Mouse (Mus musculus) embryonic facial prominence, embryonic 10.5 days (tissue): Measurements from ENCODE around the gene Irf2bp2. TPM values are rescaled to one million over a fixed set of nuclear protein-coding genes. Genes with fewer than 3 reads are reported as not detected.
A peak's percentile ranks its signal among the peaks of the same experiment; 100 is the strongest.

ENCODE experiments used
- DNase-seq: peaks from one replicate; pipeline ENCODE4 v3.0.0-alpha.2; 2017; ENCODE audit warnings: low spot score
- H3K27ac ChIP-seq: fragments of 300-500 bp; sonication (generic); replicated peaks from 2 replicates; pipeline ENCODE4 v1.5.1; 2016; ENCODE audit warnings: mild to moderate bottlenecking
- H3K27me3 ChIP-seq: fragments of 300-500 bp; sonication (generic); replicated peaks from 2 replicates; pipeline ENCODE4 v1.6.1; 2016; ENCODE audit warnings: low read depth, mild to moderate bottlenecking; ENCODE audit not compliant: poor library complexity, severe bottlenecking
- H3K36me3 ChIP-seq: fragments of 300-500 bp; sonication (generic); replicated peaks from 2 replicates; pipeline ENCODE4 v1.6.1; 2016; ENCODE audit warnings: mild to moderate bottlenecking, moderate library complexity
- H3K4me1 ChIP-seq: fragments of 300-500 bp; sonication (generic); 2 replicates; pipeline ENCODE4 v1.6.1; 2016
- H3K4me3 ChIP-seq: fragments of 300-500 bp; sonication (generic); 2 replicates; pipeline ENCODE4 v1.5.1; 2016; ENCODE audit warnings: mild to moderate bottlenecking, moderate library complexity
- H3K9me3 ChIP-seq: fragments of 300-500 bp; sonication (generic); 2 replicates; pipeline ENCODE4 v1.6.1; 2016; ENCODE audit warnings: mild to moderate bottlenecking
- WGBS: fragments of 180-500 bp; shearing (Covaris S2); methylation state at CpG from one replicate; pipeline ENCODE4 v1.1.7; 2016; 5-methylcytosine and 5-hydroxymethylcytosine counted together
- polyA plus RNA-seq: library from polyadenylated mRNA; unstranded; fragments of >200 nt; fragmentation: Nextera tagmentation; extraction: Ambion mirVana; gene quantifications from 2 replicates; pipeline ENCODE4 v1.2.1, GENCODE M21; 2016

Irf2bp2 gene
- polyA plus RNA-seq, 1 experiment from 2014 or later = 5.4 TPM

DNA sequence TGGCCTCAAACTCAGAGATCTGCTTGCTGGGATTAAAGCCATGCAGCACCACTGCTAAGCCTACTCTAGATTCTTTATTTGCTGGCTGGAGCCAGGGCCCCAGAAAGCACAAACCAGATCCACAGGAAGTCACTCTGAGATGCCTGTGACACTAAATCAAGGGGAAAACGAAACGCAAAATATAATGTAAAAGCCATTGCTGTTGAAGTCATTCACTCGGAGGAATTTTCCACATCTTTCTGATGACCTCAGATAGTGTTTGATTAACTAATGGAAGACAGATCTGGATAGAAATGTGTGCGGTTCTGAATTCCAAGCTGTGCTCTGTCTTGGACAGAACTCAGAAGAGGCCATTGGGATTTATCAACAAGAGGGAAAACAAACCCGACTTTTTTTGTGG lies 22.9 kb upstream of the Irf2bp2 start:
- no peak for DNase-seq
- Histone ChIP-seq H3K36me3 (no peaks in the 10 kb centered on the region), H3K27me3 (0 out of 2 replicates have a peak, but pooled peaks cover 5% of the 10 kb centered on the region), H3K4me3 (no peak overlapping the region), H3K9me3 (no peaks in the 10 kb centered on the region), H3K27ac (no peak overlapping the region), H3K4me1 (peaks cover 23% of the 10 kb centered on the region)
- 79% methylated on average over 5 of the region's 5 CpGs for WGBS

DNA sequence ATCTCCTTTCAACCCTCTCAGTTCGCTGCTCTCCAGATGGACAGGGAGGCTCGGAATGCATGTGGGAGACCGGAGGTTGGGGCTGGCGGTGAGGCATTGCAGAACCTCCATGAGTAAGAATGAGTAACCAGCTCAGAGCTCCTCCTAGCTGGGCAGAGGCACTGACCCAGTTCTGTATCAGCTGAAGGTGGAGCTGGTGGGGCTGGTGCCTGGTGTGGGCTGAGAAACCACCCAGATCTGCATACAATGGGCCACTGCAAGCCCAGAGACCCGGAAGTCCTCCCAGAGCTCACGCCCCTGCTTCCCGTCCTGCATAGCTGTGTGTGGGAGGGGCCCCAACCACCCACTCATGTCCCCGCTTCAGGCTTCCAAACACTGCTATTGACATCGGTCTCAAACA lies 22.0 kb upstream of the Irf2bp2 start:
- 0 out of 2 replicates have a peak, but pooled peaks cover 5% of the 10 kb centered on the region for H3K27me3 ChIP-seq
- H3K4me1 ChIP-seq = peaks cover 33% of the 10 kb centered on the region
- WGBS = 73% methylated on average over 9 of the region's 9 CpGs
- no peak for DNase-seq
- H3K4me3 ChIP-seq = no peak overlapping the region
- H3K27ac ChIP-seq = peak overlapping the region; percentile 37
- H3K36me3 ChIP-seq = no peaks in the 10 kb centered on the region
- no peaks in the 10 kb centered on the region for H3K9me3 ChIP-seq

DNA sequence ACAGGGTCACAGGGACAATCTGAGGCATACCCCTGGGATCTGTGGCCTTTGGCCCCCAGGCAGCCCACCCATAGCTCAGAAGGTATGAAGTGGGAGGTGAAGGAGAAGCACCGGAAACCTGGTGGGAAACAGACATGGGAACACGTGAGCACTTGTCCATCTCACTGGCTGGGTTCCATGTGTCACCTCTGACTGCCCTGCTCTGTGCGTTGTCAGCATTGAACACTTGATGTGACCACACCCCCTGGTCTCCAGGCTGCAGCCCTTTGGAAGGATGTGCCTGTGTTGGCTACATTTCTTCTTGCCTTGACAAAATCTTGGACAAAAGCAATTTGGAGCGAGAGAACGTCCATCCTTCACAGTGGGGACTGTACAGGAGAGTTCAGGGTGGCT lies 20.9 kb upstream of the Irf2bp2 start:
- H3K27me3 ChIP-seq = 0 out of 2 replicates have a peak, but pooled peaks cover 5% of the 10 kb centered on the region
- no peaks in the 10 kb centered on the region for H3K36me3 ChIP-seq
- no peak for DNase-seq
- no peaks in the 10 kb centered on the region for H3K9me3 ChIP-seq
- H3K4me1 ChIP-seq = peaks cover 39% of the 10 kb centered on the region
- 87% methylated on average over 5 of the region's 5 CpGs for WGBS
- H3K4me3 ChIP-seq = no peak overlapping the region
- peak overlapping the region; percentile 44; the same call in 1 of the 2 replicates for H3K27ac ChIP-seq

DNA sequence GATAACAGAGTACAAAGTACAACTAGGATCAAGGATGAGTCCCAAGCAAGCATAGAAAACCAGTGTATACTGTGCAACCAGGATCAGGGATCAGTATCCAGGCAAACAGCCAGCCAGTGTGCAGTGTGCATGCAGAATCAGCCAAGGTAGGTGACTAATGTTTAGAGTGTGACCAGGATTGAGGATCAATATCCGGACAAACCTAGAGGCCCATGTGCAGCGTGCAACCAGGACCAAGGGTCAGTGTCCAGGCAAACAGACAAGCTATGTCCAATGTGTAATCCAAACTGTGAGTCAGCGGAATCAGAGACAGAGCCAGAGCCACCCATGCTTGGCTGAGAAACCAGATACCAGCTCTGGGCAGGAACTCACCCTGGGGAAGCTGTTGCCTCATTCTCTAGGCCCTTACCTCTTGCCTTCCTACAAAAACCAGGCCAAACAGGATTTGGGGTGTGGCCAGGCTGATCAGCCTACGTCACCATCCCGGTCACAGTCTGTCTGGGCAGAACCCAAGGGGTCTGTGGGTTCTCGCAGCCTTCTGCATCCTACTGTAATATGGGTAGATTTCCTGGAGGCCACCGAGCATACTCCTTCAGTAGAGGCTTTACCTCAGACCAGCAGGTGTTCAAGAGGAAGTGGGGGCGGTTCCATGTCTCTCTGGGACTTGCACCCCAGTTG lies 20.4 kb upstream of the Irf2bp2 start:
- Histone ChIP-seq H3K9me3 (no peaks in the 10 kb centered on the region), H3K36me3 (no peaks in the 10 kb centered on the region), H3K4me3 (no peak overlapping the region), H3K4me1 (peaks cover 39% of the 10 kb centered on the region), H3K27ac (peak overlapping the region; percentile 44; the same call in 1 of the 2 replicates), H3K27me3 (0 out of 2 replicates have a peak, but pooled peaks cover 5% of the 10 kb centered on the region)
- 88% methylated on average over 8 of the region's 8 CpGs for WGBS
- no peak for DNase-seq

DNA sequence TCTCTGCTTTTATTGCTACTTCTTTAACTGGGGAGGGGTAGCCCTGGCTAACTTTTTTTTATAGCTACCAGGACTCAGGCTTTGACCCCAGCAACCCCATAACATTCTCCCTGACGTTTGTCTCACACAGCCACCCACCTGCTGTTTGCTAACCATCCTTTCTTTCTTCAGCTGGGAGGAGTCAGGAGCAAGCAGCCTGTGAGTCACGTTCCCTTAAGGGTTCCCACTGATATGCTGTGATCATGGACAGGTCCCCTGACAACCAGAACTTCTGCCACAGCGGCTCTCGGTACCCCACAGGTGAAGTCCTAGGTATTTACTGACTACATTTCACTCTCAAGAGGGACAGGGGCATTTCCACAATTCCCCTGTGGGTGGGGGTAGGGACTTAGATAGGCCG lies 19.4 kb upstream of the Irf2bp2 start:
- WGBS = 62% methylated on average over 5 of the region's 5 CpGs
- Histone ChIP-seq H3K27ac (no peak overlapping the region), H3K36me3 (no peaks in the 10 kb centered on the region), H3K9me3 (no peaks in the 10 kb centered on the region), H3K4me1 (peaks cover 43% of the 10 kb centered on the region), H3K27me3 (0 out of 2 replicates have a peak, but pooled peaks cover 5% of the 10 kb centered on the region), H3K4me3 (no peak overlapping the region)
- DNase-seq = no peak

DNA sequence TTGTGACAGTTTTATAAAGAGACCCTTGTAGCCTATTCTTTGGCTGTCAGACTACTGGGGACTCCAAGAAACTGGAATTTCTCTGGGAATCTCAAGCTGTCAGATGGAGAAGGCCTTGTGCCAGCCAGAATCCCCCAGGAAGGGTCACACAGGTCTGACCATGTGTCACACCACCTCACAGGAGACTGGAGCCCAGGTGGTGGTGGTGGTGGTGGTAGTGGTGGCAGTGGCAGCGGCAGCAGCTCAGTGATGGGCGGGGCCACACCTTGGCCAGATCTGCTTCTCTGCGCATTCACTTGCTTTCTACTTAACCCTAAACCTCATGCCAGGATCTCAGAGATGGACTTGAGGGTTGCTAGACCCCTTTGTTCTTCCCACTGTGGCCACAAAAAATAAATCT lies 19.0 kb upstream of the Irf2bp2 start:
- Histone ChIP-seq H3K9me3 (no peaks in the 10 kb centered on the region), H3K27me3 (0 out of 2 replicates have a peak, but pooled peaks cover 8% of the 10 kb centered on the region), H3K4me3 (no peak overlapping the region), H3K4me1 (peaks cover 47% of the 10 kb centered on the region), H3K36me3 (no peaks in the 10 kb centered on the region), H3K27ac (no peak overlapping the region)
- DNase-seq = no peak
- 78% methylated on average over 3 of the region's 3 CpGs for WGBS

DNA sequence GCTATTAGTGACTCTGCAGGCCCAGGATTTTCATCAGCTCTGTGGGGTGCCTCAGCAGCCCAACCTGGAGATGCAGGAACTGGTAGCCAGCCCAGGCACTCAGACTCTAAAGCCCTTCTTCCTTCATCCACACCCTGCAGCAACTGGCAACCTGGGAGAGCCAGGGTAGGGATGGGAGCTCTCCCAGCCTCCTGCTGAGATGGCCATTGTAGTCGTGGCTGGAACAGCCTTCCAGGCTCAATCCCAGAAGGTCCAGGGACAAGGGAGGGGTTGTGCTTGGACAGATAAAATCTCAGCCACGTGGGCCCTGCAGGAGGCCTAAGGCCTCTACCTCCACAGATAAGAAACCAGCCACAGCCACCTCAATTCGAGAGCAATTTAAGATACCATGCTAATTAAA lies 16.9 kb upstream of the Irf2bp2 start:
- Histone ChIP-seq H3K27ac (peak overlapping the region; percentile 26), H3K36me3 (no peaks in the 10 kb centered on the region), H3K4me3 (no peak overlapping the region), H3K27me3 (0 out of 2 replicates have a peak, but pooled peaks cover 12% of the 10 kb centered on the region), H3K4me1 (peaks cover 48% of the 10 kb centered on the region), H3K9me3 (no peaks in the 10 kb centered on the region)
- 2% methylated on average over 3 of the region's 3 CpGs for WGBS
- DNase-seq = peak; percentile 31

DNA sequence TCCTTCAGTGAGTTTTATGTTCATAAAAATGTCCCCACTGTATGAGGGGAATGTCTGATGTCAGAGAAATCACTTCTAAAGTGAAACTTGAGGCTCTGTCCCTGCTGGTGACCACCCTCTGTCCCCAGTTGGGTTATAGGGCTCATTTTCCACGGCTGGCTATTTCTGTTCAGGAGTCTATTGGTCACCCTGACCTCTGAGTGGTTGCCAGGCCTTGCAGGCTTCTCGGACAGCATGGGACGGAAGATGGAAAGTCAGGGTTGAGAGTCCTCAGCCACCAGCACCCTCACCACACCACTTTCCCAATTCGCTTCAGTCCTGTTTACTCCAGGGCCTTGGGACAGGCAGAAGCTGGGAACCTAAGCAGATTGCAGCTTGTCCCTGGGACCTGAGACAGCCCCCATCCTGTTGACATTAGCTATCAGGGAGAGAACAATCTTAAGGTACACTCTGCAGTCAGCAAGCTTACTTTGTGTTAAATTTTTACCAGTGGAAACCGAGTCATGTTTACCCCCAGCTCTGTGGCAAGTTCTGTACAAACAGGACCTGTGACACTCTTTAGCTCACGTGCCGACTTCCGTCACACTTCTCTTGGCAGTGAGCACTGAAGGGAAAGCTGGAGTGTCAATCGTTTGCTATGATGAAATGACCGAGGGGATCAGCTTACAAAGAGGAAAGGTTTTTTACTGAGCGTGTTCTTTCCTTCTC lies 15.9 kb upstream of the Irf2bp2 start:
- Histone ChIP-seq H3K27me3 (0 out of 2 replicates have a peak, but pooled peaks cover 12% of the 10 kb centered on the region), H3K27ac (peak overlapping the region; percentile 26; the same call in 1 of the 2 replicates)

DNA sequence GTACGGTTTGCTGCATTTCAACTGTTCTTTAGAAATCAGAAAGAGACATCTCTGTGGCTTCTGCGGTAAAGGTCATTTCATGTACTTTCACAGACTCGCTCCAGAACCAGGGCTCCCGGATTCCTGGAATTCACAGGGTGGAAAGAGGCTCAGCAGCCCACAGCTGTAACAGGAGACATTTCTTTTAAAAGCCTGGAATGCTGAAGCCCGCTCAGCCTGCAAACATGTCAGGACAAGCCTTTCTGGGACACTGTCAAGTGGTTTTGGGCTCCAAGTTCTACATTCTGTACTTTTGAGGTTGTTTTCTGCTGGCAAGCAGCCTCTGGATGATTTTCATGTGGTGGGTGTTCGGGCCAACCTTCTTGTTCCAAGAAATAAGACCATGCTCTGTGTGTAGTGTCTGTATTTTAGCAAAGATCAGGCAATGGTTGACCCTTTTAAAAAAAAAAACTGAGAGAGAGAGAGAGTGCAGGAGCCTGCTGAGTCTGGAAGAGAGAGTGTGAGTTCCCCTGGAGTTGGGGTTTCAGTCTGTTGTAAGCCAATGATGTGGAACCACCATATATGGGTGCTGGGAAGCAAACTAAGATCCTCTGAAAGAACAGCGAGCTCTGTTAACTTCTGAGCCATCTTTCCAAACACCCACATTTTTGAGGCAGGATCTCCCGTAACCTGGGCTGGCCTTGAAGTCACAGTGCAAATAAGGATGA lies 9.6 kb upstream of the Irf2bp2 start:
- Histone ChIP-seq H3K9me3 (no peaks in the 10 kb centered on the region), H3K4me3 (no peak overlapping the region), H3K4me1 (peaks cover 47% of the 10 kb centered on the region), H3K36me3 (no peaks in the 10 kb centered on the region), H3K27me3 (peaks cover 14% of the 10 kb centered on the region), H3K27ac (peak overlapping the region; percentile 80)
- DNase-seq = peak; percentile 61
- WGBS = 31% methylated on average over 8 of the region's 8 CpGs

More for the DNA sequence above, 15.9 kb upstream of the Irf2bp2 start:
- no peaks in the 10 kb centered on the region for H3K36me3 ChIP-seq
- WGBS = 87% methylated on average over 11 of the region's 11 CpGs
- peaks cover 38% of the 10 kb centered on the region for H3K4me1 ChIP-seq
- DNase-seq = no peak
- no peaks in the 10 kb centered on the region for H3K9me3 ChIP-seq
- no peak overlapping the region for H3K4me3 ChIP-seq

DNA sequence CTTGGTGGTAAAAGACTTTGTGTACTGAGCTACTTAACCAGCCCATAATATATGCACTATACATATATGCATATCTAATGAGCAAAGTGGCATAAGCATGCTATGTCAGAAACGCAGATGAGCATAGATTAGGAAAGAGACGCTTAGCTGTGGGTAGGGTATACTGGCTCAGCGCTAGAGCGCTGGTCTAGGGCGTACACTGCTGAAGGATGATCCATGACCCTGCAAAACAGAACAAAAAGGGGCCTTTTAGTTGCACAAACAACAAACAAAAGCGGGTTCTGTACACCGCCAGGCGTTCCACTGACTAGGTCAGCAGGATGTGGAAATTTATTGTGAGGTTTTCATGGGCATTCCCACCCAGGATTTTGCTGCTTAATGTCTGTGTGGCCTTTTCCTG lies 8.9 kb upstream of the Irf2bp2 start:
- 59% methylated on average over 8 of the region's 8 CpGs for WGBS
- no peak overlapping the region for H3K4me3 ChIP-seq
- peak overlapping the region; percentile 80 for H3K27ac ChIP-seq
- H3K9me3 ChIP-seq = no peaks in the 10 kb centered on the region
- DNase-seq = no peak
- H3K4me1 ChIP-seq = peaks cover 45% of the 10 kb centered on the region
- no peaks in the 10 kb centered on the region for H3K36me3 ChIP-seq
- H3K27me3 ChIP-seq = peaks cover 10% of the 10 kb centered on the region

DNA sequence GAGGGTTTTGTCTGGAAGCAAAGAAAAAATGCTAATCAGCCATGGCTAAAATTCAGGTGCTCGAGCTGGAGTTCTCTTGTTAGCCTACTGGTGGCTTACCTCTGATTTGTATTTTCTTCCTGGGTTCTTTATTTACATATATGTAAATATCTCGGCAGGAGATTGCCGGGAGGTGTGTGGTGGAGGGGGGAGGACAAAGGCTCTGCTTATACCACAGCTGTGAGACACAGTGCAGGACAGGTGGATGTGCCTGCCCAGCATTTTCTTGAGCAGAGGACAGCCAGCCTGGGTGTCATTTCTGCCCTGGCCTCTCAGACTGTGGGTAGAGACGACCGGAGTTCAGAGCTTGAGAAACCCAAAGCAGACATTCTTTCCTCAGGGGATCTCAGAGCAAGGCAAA lies 7.5 kb upstream of the Irf2bp2 start:
- 0 out of 2 replicates have a peak overlapping the region, but pooled peaks have one; percentile 24 for H3K27ac ChIP-seq

DNA sequence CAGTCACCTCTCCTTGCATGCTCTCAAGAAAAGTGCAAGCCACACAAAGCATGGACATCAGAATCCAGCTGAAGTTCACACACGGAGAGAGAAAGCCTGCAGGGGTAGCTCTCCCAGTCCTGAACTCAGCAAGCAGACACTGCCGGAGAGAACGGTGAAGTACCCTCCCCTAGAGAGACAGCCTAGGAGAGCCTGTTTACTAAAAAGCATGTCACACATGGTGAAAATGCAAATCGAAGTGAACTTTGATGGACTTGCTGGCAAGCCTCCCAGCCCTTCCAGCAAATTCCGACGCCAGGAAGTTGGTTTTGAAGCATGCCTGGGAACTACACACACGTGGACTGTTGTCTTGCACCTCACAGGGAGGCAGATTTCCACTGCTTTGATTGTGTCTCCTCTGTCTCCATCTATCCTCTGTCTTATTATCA lies 7.0 kb upstream of the Irf2bp2 start:
- Histone ChIP-seq H3K27me3 (peaks cover 8% of the 10 kb centered on the region), H3K9me3 (no peaks in the 10 kb centered on the region), H3K4me1 (peaks cover 55% of the 10 kb centered on the region), H3K36me3 (no peaks in the 10 kb centered on the region), H3K4me3 (no peak overlapping the region), H3K27ac (no peak overlapping the region)
- DNase-seq = no peak
- WGBS = 10% methylated on average over 7 of the region's 7 CpGs

More for the DNA sequence above, 7.5 kb upstream of the Irf2bp2 start:
- peaks cover 10% of the 10 kb centered on the region for H3K27me3 ChIP-seq
- peaks cover 50% of the 10 kb centered on the region for H3K4me1 ChIP-seq
- 24% methylated on average over 5 of the region's 5 CpGs for WGBS
- no peak overlapping the region for H3K4me3 ChIP-seq
- H3K36me3 ChIP-seq = no peaks in the 10 kb centered on the region
- H3K9me3 ChIP-seq = no peaks in the 10 kb centered on the region
- DNase-seq = no peak
